Mouse (Mus musculus) small intestine, adult 2 months (tissue): ENCODE results near the gene Slc6a12. TPM values are rescaled to one million over a fixed set of nuclear protein-coding genes. Genes with fewer than 3 reads are reported as not detected.
A peak's percentile ranks its signal among the peaks of the same experiment; 100 is the strongest.

Source experiments
- H3K27ac ChIP-seq: fragments of 200-500 bp; 2 replicates; pipeline ENCODE4 v1.5.1; 2012; ENCODE audit warnings: low read depth, low read length, control low read depth, inconsistent platforms; ENCODE audit not compliant: insufficient read depth
- H3K27me3 ChIP-seq: fragments of 200-500 bp; 2 replicates; pipeline ENCODE4 v1.6.1; 2012; ENCODE audit warnings: mild to moderate bottlenecking, moderate library complexity, low read length, inconsistent platforms; ENCODE audit not compliant: control insufficient read depth, insufficient read depth
- H3K36me3 ChIP-seq: fragments of 200-500 bp; 2 replicates; pipeline ENCODE4 v1.6.1; 2012; ENCODE audit warnings: mild to moderate bottlenecking, low read length, control low read depth, inconsistent platforms; ENCODE audit not compliant: control insufficient read depth, insufficient read depth
- H3K4me1 ChIP-seq: fragments of 200-500 bp; 2 replicates; pipeline ENCODE4 v1.6.1; 2012; ENCODE audit warnings: low read length, inconsistent platforms, mixed read lengths; ENCODE audit not compliant: control insufficient read depth, insufficient read depth, insufficient read length
- H3K4me3 ChIP-seq: fragments of 200-500 bp; 2 replicates; pipeline ENCODE4 v1.5.1; 2012; ENCODE audit warnings: low read depth, mild to moderate bottlenecking, control low read depth, inconsistent platforms, low read length, moderate library complexity
- CTCF ChIP-seq: fragments of 200-500 bp; IDR thresholded peaks from 2 replicates; pipeline ENCODE4 v1.5.1; 2012; ENCODE audit warnings: low read depth, mild to moderate bottlenecking, control low read depth, inconsistent platforms, low read length, moderate library complexity, mixed read lengths; ENCODE audit not compliant: insufficient replicate concordance, insufficient read length; ENCODE audit errors: extremely low read depth
- POLR2A ChIP-seq: fragments of 200-500 bp; IDR thresholded peaks from 2 replicates; pipeline ENCODE4 v1.6.1; 2012; ENCODE audit warnings: low read depth, mild to moderate bottlenecking, control low read depth, inconsistent platforms, low read length, moderate library complexity
- WGBS: fragments of 180-500 bp; shearing (Covaris S2); methylation state at CpG from one replicate; pipeline ENCODE4 v1.1.7; 2018; 5-methylcytosine and 5-hydroxymethylcytosine counted together
- polyA plus RNA-seq: library from polyadenylated mRNA; depleted of rRNA; stranded (reverse); fragments of >200 nt; gene quantifications from 2 replicates; pipeline ENCODE4 v1.2.3, GENCODE M21; 2012

Slc6a12 gene
- polyA plus RNA-seq, 1 experiment = 0.27 TPM

DNA sequence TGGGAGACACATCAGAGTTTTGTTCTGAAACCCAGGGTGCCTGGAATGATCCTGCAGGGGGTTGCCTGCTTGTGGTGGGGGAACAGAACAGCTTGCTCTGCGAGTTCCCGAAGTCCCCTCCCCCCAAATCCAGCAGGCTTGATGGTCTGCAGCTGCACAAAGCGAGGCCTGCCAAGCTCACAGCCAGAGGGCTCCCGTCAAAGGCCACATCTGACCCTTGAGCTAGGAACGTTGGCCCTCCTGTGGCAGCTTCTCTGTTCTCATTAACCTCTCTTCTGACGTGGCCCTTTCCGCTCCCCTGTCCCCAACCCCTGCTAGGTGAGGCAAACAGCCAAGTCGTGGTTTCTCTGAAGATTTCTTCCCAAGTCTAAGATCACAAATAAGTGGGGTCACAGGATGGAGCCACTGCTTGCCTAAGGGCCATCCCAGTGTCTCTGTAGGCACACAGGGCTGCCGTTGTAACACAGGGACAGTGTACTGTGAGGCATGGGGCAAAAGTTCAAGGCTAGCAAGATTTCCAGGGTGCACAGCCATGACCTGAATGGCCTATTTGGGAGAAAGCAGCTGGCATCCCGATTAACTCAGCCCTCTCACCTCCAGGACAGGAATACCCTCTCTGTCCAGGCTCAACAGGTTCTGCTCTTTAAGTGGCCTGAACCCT lies 12.9 kb upstream of the Slc6a12 start:
- no peaks in the 10 kb centered on the region for H3K36me3 ChIP-seq
- H3K27ac ChIP-seq = no peak overlapping the region
- no peak for TF ChIP-seq CTCF
- no peak overlapping the region for H3K4me3 ChIP-seq
- H3K4me1 ChIP-seq = no peaks in the 10 kb centered on the region
- H3K27me3 ChIP-seq = no peaks in the 10 kb centered on the region
- 31% methylated on average over 10 of the region's 10 CpGs for WGBS

GRCm38 (mm10) chr6:121335841-121336240 lies 7.0 kb upstream of the Slc6a12 start:
- H3K36me3 ChIP-seq = no peaks in the 10 kb centered on the region
- no peaks in the 10 kb centered on the region for H3K4me1 ChIP-seq
- WGBS = 61% methylated on average over 9 of the region's 9 CpGs
- TF ChIP-seq CTCF (no peak), POLR2A (no peak)
- H3K27me3 ChIP-seq = no peaks in the 10 kb centered on the region
- no peak overlapping the region for H3K4me3 ChIP-seq
- no peak overlapping the region for H3K27ac ChIP-seq

- WGBS = 34% methylated on average over 8 of the region's 8 CpGs
- H3K27ac ChIP-seq = no peak overlapping the region
- H3K36me3 ChIP-seq = no peaks in the 10 kb centered on the region
Measured at GRCm38 (mm10) chr6:121336558-121336957, 6.3 kb upstream of the Slc6a12 start.

DNA sequence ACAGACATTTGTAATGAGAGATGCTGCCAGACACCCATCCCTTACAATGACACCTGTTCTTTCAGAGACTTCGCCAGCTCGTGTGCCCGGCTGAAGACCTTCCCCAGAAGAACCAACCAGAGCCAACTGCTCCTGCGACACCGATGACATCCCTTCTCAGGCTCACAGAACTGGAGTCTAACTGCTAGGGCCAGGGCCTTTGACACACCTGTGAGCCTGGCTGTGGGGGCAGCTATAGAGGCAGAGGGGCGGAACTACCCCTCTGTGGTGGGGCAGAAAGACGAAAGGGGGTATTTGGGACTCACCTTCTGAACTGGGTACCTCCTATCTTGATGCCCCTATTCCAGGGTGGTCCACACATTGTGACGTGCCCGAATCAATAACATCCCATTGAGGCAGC lies 5.6 kb upstream of the Slc6a12 start:
- Histone ChIP-seq H3K27me3 (no peaks in the 10 kb centered on the region), H3K27ac (no peak overlapping the region), H3K4me1 (no peaks in the 10 kb centered on the region), H3K4me3 (no peak overlapping the region), H3K36me3 (no peaks in the 10 kb centered on the region)
- WGBS = 89% methylated on average over 9 of the region's 9 CpGs
- no peak for TF ChIP-seq POLR2A
- TF ChIP-seq CTCF = no peak

More at GRCm38 (mm10) chr6:121336558-121336957, 6.3 kb upstream of the Slc6a12 start:
- TF ChIP-seq POLR2A (no peak), CTCF (no peak)
- Histone ChIP-seq H3K4me1 (no peaks in the 10 kb centered on the region), H3K27me3 (no peaks in the 10 kb centered on the region), H3K4me3 (no peak overlapping the region)

- TF ChIP-seq CTCF = peak; percentile 81; the same call in 1 of the 2 replicates
- TF ChIP-seq POLR2A = no peak
- H3K4me1 ChIP-seq = no peaks in the 10 kb centered on the region
- H3K4me3 ChIP-seq = no peak overlapping the region
- no peak overlapping the region for H3K27ac ChIP-seq
- no peaks in the 10 kb centered on the region for H3K36me3 ChIP-seq
- no peaks in the 10 kb centered on the region for H3K27me3 ChIP-seq
- 27% methylated on average over 3 of the region's 3 CpGs for WGBS
Measured at GRCm38 (mm10) chr6:121337770-121338518, 4.9 kb upstream of the Slc6a12 start.

DNA sequence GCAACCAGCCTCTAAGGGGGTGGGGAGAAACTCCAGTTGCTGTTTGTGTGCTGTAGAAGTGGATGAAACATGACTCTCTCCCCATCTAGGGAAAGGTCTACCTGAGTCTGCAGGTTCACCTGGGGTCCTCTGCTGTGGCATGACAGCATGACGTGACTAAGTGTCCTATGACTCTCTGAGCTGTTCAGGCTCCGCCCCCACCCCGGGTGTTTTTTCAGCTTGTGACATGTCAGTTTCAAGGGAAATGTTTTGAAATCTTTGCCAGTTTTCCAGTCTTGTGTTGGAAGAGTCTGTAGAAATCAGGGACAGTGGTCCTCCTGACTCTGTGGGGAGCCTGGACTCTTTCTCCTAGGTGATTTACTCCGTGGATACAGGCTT lies 4.4 kb upstream of the Slc6a12 start:
- no peaks in the 10 kb centered on the region for H3K27me3 ChIP-seq
- WGBS = 41% methylated on average over 4 of the region's 4 CpGs
- TF ChIP-seq POLR2A (no peak), CTCF (no peak)
- H3K27ac ChIP-seq = no peak overlapping the region
- H3K4me3 ChIP-seq = no peak overlapping the region
- no peaks in the 10 kb centered on the region for H3K36me3 ChIP-seq
- no peaks in the 10 kb centered on the region for H3K4me1 ChIP-seq

GRCm38 (mm10) chr6:121341650-121342049 lies 1.2 kb upstream of the Slc6a12 start:
- Histone ChIP-seq H3K27ac (no peak overlapping the region), H3K4me3 (no peak overlapping the region), H3K4me1 (no peaks in the 10 kb centered on the region), H3K27me3 (no peaks in the 10 kb centered on the region), H3K36me3 (no peaks in the 10 kb centered on the region)
- TF ChIP-seq CTCF (no peak), POLR2A (no peak)
- 68% methylated on average over 6 of the region's 6 CpGs for WGBS

- H3K4me3 ChIP-seq = no peak overlapping the region
- no peak for TF ChIP-seq CTCF
- no peak for TF ChIP-seq POLR2A
Measured at GRCm38 (mm10) chr6:121343771-121344123, 871 bp downstream of the Slc6a12 start.

More at GRCm38 (mm10) chr6:121343771-121344123, 871 bp downstream of the Slc6a12 start:
- no peaks in the 10 kb centered on the region for H3K27me3 ChIP-seq
- WGBS = 50% methylated on average over 6 of the region's 6 CpGs
- no peaks in the 10 kb centered on the region for H3K36me3 ChIP-seq
- H3K4me1 ChIP-seq = no peaks in the 10 kb centered on the region
- H3K27ac ChIP-seq = no peak overlapping the region
